Mouse (Mus musculus) ES-Bruce4 (cell line): ENCODE measurements around the gene Cidec.

ENCODE experiments used
- CTCF ChIP-seq: IDR thresholded peaks from one replicate; pipeline ENCODE4 v1.8.1; 2011; ENCODE audit warnings: low read depth, low read length
- EP300 ChIP-seq: IDR thresholded peaks from 2 replicates; pipeline ENCODE4 v1.6.1; 2011; ENCODE audit warnings: low read depth, low read length; ENCODE audit not compliant: insufficient read depth
- POLR2A ChIP-seq: IDR thresholded peaks from one replicate; pipeline ENCODE4 v1.8.1; 2011; ENCODE audit warnings: low read length; ENCODE audit not compliant: insufficient read depth

- no peak for TF ChIP-seq CTCF
- TF ChIP-seq POLR2A: no peak
- no peak for TF ChIP-seq EP300
Observed at GRCm38 (mm10) chr6:113451839-113452238, 16.3 kb upstream of the Cidec start.
